Mouse (Mus musculus) frontal cortex, postnatal 36 days (tissue): ENCODE measurements around the gene Il15ra.

Experiments
- DNase-seq, 2 experiments: peaks; one replicate each; pipeline ENCODE4 v3.0.0; 2022; ENCODE audit warnings: low spot score in 2 of 2

The Il15ra gene

DNA sequence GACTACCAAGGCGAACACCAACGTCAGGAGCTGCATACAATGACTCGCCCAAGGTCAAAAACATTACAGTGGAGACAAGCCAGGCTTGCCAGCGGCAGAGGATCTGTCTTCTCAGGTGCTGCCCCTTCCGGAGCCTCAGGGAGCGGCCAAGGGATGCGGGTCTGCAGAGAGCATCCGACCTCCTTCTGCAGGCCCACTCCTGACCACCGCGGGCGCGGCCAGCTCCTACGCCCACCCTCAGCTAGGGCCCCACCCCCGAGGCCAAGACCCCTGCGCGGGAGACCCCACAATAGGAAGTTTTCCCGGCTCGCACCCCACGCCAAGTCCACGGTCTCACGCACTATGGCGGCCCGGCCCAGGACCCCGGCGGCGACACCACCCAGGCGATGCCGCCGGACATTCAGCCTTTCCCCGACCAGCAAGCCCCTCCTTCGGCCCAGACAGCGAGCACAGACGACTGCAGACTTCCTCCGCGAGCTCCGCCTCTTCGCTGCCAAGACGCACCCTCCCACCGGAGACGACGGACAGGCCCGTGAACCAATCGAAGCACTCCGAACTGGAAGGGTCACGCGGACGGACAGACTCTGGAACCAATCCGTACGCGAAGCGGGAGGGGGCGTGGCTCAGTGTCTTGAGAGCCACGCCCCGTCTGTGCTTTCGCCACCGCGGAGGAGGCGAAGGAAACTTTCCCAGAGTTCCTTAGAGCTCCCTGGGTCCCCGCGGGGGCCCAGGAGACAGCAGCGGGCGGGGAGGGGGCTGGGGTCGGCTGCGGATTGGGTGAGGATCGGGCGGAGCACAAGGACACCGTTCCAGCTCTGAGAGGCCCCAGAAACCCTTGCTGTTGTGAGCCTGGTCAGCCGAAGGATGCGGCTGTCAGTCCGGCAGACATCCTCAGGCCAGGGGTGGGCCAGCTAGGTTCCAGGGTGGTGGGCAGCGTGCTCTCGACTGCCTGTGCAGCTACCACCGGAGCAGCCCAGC lies 72.3 kb downstream of the Il15ra start, which contains the start of the genes Fbh1 and Ankrd16:
Gene Fbh1, minus strand, starts transcription at position 492 of the 978 bp plus-strand sequence.
Gene Ankrd16, plus strand, starts transcription at position 786 of the 978 bp plus-strand sequence.
- DNase-seq = peak; percentile 100

DNA sequence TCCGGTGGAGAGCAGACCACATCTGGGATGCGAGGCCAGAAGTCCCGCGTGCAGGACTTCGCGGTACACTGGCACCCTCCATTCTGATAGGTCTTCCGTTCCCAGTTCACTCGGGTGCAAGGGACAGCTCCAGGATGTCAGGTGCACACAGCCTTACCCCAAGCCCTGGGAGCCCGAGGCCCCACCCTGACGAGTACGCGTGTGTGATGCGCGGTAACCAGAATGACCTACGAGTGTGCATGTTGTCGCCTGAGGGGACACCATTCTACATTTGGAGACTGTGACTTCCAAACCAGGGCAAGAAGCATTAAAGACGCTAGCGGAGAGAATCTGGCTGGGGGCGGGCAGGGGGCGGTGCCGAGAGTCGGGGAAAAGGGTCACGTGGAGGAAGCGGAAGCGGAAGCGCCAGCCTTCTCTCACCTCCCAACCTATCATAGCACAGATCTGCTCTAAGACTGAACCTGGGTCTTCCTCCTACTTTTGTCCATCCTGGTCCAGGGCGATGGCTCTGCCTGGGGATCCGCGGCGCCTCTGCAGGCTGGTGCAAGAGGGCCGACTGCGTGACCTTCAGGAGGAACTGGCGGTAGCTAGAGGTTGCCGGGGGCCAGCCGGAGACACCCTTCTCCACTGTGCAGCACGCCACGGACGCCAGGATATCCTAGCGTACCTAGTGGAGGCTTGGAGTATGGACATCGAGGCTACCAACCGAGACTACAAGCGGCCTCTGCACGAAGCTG lies 73.2 kb downstream of the Il15ra start:
- peak; percentile 82 to 85 for DNase-seq
